Mouse (Mus musculus): ENCODE measurements at regions not wholly inside any gene's neighbourhood (a gene's known extent, or its start where the extent isn't known, plus 50 kb on each side); places are given as distances from the start of the nearest gene placed in this dataset.
"Not testable (repeated sequence)": the region's sequence is repeated elsewhere in the genome, so short reads cannot be mapped to it uniquely, and the experiment has no call there.

- no peak for DNase-seq (ENCODE audit: low spot score in 2 of 2)
These were observed 88.3 kb upstream of the Tmem28 start for GRCm38 (mm10) chrX:99732526-99732925.

- DNase-seq (ENCODE audit: low spot score in 2 of 2), result no peak
These were observed 95.7 kb upstream of the Tmem28 start for GRCm38 (mm10) chrX:99725101-99725500.

GRCm38 (mm10) chrX:99695366-99695765, 125.5 kb upstream of the Tmem28 start:
- DNase-seq (ENCODE audit: low spot score in 2 of 2), result no peak

- DNase-seq (ENCODE audit: low spot score in 2 of 2), result no peak
These were observed 129.8 kb upstream of the Tmem28 start for GRCm38 (mm10) chrX:99690971-99691370.

- no peak for DNase-seq (ENCODE audit: low spot score in 2 of 2)
These were observed 131.1 kb upstream of the Tmem28 start for GRCm38 (mm10) chrX:99689761-99690160.

GRCm38 (mm10) chrX:99682491-99682890, 138.3 kb upstream of the Tmem28 start:
- DNase-seq (ENCODE audit: low spot score in 2 of 2), result not testable (repeated sequence)

GRCm38 (mm10) chrX:99667596-99667995, 153.2 kb upstream of the Tmem28 start:
- DNase-seq (ENCODE audit: low spot score in 2 of 2), result no peak

- DNase-seq (ENCODE audit: low spot score in 2 of 2), result no peak
These were observed 158.3 kb upstream of the Tmem28 start for GRCm38 (mm10) chrX:99662566-99662965.

GRCm38 (mm10) chrX:99659496-99660140, 161.2 kb upstream of the Tmem28 start:
- no peak for DNase-seq (ENCODE audit: low spot score in 2 of 2)

GRCm38 (mm10) chrX:99657790-99658451, 162.9 kb upstream of the Tmem28 start:
- peak; percentile 15 to 49 for DNase-seq (ENCODE audit: low spot score in 2 of 2)

- DNase-seq (ENCODE audit: low spot score in 2 of 2), result no peak
These were observed 163.8 kb upstream of the Tmem28 start for GRCm38 (mm10) chrX:99656988-99657387.

- no peak for DNase-seq (ENCODE audit: low spot score in 2 of 2)
These were observed 161.2 kb upstream of the Pja1 start for GRCm38 (mm10) chrX:99632211-99632775.

GRCm38 (mm10) chrX:99624515-99625179, 153.6 kb upstream of the Pja1 start:
- no peak for DNase-seq (ENCODE audit: low spot score in 2 of 2)

GRCm38 (mm10) chrX:99612130-99612759, 141.2 kb upstream of the Pja1 start:
- DNase-seq (ENCODE audit: low spot score in 2 of 2), result no peak

GRCm38 (mm10) chrX:99610096-99610495, 139.0 kb upstream of the Pja1 start:
- DNase-seq (ENCODE audit: low spot score in 2 of 2), result no peak

- no peak for DNase-seq (ENCODE audit: low spot score in 2 of 2)
These were observed 138.5 kb upstream of the Pja1 start for GRCm38 (mm10) chrX:99609591-99609990.

GRCm38 (mm10) chrX:99608284-99608692, 137.2 kb upstream of the Pja1 start:
- no peak for DNase-seq (ENCODE audit: low spot score in 2 of 2)

GRCm38 (mm10) chrX:99605084-99605824, 134.2 kb upstream of the Pja1 start:
- no peak for DNase-seq (ENCODE audit: low spot score in 2 of 2)

GRCm38 (mm10) chrX:99603714-99604113, 132.6 kb upstream of the Pja1 start:
- no peak for DNase-seq (ENCODE audit: low spot score in 2 of 2)

- DNase-seq (ENCODE audit: low spot score in 2 of 2), result no peak
These were observed 131.3 kb upstream of the Pja1 start for GRCm38 (mm10) chrX:99602268-99602885.

GRCm38 (mm10) chrX:99595493-99595892, 124.4 kb upstream of the Pja1 start:
- DNase-seq (ENCODE audit: low spot score in 2 of 2), result no peak
